Mouse (Mus musculus): ENCODE measurements around the gene Specc1.
A peak's percentile ranks its signal among the peaks of the same experiment; 100 is the strongest.

The Specc1 gene

DNA sequence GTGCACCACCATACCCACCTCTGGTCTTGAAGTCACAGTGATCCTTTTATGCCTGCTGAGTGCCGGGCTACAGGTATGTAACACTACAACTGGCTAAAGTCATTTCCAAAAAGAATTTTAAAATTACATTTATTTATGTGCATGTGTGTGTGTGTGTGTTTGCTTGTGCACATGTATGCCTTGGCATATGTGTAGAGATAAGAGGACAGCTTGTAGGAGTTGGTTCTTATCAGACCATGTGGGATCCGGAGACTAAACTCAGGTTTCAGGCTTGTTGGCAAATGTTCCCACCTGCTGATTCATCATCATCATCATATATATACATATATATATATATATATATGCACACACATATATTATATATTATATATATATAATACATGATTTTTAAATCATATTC is 12.3 kb downstream of the Specc1 start:
- DNase-seq (ENCODE audit: low spot score), result no peak

DNA sequence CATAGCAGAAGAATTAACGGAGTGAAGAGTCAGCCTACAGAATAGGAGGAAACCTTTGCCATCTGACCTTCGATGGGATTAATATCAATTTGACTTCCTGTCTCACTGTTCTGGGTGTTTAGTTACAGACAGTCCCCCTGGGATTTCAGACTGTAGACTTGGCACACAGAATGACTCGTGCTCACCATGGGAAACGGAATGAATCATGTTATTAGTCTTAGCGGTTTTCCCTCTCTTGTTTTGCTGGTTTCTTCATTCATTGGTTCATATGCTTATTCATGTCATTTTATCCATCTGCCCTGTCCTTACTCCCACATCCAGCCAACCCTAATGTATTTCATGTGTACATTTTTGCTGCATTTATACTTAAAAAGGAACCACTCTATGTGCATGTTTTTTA is 14.3 kb downstream of the Specc1 start:
- no peak for DNase-seq (ENCODE audit: low spot score)

DNA sequence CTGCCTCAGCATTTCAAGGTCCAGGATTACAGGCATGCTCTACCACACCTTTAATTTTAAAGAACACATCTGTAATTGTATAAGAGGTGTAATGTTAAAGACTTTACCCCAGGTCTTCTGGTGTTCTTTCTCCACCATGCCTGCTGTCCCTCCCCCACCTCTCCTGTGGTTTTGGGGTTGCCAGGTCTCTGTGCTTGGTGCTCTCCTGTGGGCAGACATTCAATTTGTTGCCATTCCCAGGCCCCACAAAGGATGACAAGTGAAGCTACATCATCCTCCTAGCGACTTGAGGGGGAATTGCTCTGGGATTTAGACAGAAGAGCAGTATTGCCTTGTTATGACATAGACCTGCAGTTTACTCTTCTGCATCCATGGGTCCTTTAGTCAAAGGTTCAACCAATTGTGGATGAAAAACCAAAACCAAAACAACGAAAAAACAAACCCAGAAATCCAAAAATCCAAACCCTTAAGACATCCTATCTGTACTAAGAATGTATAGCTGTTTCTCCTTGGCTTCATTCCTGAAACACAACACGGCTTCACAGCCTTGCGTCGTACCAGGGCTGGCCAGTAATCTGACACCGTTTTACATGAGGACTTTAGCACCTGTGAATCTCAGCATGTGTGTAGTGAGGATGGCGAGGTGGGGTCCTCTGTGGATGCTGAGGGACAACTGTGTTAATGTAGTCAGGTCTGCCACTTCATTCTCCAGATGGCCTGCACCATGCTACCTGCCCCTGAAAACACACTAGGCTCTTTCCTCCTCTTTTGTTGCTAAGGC is 15.1 kb downstream of the Specc1 start:
- DNase-seq (ENCODE audit: low spot score), result no peak

DNA sequence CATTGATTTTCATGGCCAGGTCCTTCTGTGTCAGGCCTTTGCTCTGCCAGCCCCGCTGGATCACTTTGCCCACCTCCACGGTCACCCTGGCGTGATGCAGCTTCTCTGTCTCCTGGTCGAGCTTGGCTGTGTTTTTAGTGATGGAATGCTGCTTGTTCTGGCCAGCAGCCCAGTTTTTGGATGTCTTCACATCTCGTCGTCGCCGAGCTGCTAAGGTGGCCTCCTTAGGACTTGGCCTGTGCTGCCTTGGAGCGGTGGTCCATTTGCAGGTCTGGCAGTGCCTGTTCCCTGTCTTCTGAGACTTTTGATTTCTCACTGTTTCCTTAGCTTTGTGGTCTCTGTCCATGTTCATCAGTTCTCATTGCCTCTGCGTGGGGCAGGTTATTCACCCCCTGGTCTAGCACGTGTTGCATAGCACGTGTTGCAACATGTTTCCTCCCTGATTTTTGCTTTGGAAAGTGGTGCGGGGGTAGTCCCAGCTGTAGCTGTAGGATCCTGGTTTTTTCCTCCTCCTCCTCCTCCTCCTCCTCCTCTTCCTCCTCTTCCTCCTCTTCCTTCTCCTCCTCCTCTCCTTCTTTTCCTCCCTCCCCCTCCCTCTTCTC is 17.6 kb downstream of the Specc1 start:
- no peak for DNase-seq (ENCODE audit: low spot score)

DNA sequence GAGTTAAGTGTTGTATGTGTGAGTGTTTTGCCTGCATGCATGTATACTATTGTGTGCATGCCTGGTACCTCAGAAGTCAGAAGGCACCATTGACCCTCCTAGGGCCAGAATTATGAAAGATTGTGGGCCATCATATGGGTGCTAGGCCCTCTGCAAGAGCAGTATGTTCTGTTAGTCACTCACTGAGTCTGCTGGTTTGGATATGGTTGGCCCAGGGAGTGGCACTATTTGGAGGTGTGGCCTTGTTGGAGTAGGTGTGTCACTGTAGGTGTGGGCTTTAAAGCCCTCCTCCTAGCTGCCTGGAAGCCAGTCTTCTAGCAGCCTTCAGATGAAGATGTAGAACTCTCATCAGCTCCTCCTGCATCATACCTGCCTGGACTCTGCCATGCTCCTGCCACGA is 19.2 kb downstream of the Specc1 start:
- no peak for DNase-seq (ENCODE audit: low spot score)

DNA sequence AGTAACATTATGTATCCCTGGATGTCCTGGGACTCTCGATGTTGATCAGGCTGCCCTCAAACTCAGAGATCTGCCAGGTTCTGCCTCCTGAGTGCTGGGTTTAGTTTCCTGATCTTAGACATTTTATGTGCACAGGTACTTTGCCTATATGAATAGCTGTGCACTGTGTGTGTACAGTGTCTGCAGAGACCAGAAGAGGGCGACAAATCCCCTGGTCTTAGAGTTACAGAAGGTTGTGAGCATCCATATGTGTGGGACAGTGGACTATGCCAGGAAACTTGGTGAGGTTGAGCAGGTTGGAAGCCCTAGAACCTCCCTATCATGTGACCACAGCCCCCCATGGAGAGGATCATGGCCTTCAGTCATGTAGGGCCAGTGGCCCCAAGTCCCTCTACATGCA is 24.7 kb downstream of the Specc1 start:
- DNase-seq (ENCODE audit: low spot score), result no peak

DNA sequence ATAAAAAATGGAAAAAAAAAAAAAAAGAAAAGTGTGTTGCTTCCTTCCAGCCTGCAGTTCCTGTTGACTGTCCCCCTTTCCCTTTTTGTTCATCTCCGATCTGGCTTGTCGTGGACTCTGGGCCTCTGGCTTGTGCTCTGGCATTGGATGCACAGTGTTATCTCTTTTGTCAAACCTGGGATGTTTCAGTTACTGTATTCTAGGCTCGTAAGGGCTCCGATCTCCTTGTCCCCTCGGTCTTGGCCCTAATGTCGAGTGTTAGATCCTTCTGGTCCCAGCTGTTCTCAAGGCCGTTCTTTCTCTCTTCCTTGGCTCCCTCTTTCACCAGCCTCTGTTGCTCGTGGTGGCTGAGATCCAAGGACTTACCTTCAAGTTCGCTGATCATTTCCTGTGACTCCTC is 26.3 kb downstream of the Specc1 start:
- DNase-seq (ENCODE audit: low spot score), result no peak

DNA sequence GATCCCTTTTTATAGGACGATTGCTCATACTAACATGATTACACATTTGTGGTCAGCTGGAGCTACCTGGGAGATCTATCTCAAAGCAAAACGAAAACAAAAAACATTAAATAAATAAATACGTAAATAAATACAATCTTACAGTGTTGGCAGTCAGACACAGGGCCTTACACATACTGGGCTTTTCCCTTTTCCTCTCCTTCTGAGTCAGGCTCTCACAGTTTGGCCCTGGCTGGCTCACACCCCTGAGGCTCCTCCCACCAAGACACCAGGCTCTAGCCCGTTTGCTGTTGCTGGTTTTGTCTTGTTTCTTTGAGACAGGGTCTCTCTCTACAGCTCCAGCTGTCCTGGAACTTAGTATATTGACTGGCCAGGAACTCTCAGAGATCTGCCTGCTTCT is 30.4 kb downstream of the Specc1 start:
- no peak for DNase-seq (ENCODE audit: low spot score)

DNA sequence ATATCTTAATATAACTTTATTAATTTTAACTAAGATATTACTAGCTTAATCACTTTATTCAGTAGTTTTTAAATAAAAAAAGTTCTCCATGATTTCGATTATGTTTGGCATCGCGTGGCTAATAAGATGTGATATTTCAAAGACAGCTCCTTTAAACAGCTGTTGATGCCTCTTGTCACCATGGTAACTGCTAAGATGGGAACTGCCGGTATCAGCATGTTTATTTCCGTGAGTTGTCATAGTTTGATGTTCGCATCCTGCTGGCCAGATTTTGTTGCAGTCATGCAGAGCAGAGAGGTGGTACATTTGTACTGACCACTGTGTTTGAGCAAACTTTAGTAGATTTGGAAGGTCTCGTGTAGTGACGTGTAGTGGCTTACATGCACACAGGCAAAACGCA is 33.1 kb downstream of the Specc1 start:
- no peak for DNase-seq (ENCODE audit: low spot score)

DNA sequence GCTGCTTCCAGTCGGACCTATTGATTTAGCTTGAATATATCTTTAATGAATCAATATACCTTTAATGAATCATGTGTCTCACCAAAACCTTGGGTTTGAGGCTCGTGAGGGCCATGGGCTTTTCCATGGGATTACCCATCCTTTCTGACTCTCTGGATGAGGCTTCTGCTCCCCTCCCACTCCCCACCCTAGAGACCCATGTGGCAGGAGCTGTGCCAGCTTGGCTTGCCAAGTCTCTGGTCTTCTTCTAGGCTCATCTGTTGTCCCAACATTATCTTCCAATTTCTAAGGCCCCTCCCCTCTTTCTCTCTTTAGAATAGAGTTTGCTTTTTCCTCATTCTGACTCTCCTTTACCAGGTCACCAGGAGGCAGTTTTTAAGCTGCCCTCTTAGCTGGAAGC is 35.0 kb downstream of the Specc1 start:
- DNase-seq (ENCODE audit: low spot score), result no peak

DNA sequence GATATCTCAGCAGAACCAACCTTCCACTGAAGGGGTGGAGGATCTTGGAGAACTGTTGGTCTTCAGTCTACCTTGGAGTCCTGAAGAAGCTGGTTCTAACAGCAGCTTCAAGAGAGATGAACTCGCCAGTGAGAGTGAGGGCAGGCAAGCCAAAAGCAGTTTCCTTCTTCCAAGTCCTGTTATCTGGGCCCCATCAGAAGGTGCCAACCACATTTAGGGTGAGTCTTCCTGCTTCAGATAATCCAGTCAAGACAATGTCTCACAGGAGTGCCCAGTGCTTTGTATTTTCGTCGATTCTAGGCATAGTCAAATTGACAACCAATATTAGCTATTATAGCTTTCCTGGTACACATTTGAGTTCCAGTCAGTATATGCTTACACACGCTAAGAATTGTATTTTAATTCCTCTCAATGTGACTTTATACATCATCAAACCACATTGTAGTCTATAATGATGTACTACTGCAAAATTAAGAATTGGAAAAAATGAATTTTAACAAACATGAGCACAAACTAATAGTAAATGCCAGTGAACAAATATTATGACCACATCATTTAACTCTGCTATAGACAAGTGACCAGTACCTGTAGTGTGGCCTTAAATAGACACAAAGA is 36.2 kb downstream of the Specc1 start:
- DNase-seq (ENCODE audit: low spot score), result no peak

DNA sequence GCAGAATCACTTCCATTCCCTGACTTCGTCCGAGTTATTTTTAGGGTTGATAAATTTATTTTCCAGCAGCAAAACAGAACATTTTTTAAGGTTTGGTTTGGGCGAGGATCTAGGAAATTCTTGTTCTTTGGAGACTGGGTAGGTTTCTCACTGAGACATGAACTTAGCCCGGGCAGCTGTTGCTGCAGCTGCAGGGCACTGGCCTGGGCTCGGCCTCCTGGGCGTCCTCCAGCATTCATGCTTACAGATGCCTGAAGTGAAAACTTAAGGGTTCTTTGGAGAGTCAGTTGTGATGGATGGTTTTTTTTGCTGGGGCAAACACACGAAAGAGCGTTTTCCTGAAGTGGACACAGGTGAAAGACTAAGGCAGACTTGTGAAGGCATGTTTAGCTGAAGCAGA is 42.9 kb downstream of the Specc1 start:
- no peak for DNase-seq (ENCODE audit: low spot score)

DNA sequence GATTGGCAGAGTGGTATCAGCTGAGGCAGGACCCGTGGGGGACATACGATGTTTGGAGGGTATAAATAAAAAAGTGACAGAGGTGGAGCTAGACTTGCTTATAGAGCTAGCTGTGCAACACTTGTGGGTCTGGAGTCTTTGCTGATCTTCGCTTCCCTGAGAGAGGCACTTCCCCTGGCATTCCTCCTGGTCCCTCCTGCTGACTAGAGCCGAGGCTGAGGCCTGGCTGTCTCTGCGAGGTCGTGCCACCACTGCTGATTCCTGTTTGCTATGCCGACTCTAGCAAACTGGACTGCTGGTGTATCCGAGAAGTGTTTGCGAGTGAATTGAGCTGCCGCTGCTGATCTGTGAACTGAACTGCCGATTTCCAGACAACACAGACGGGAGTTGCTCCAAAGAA is 43.5 kb downstream of the Specc1 start:
- no peak for DNase-seq (ENCODE audit: low spot score)

DNA sequence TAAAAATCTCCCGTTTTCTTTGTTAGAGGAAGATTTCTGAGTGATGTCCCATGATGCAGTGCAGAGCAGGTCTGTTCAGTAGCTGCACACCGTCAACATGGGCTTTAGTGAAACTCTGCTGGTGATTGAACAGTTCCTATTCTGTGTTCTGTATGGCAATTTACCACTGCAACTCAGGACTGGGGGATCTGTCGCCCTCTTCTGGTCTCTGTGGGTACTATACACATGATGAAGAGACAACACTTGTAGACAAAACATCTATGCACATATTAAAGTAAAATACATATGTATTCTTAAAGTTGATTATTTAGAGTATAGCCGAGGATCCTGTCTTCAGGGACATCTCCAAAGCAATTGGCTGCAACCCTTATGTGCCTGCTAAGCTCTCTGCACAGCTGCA is 45.4 kb downstream of the Specc1 start:
- no peak for DNase-seq (ENCODE audit: low spot score)

DNA sequence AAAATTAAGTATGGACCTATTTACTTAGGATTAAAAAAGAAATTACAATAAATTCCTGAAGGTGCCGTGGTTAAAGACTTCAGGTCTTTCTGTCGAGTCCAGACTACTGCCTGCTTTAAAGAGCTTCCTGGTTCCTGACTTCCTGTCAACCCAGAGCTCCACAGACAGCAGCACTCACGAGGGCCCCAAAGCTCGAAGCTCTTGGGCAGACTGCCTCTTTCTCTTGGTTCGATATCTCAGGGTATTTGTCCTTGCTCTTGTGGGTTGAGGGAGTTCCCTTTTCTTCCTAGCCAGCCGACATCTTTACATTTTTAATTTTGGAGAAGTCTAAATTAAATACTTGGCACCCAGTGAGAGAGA is 48.3 kb downstream of the Specc1 start:
- DNase-seq (ENCODE audit: low spot score), result no peak

DNA sequence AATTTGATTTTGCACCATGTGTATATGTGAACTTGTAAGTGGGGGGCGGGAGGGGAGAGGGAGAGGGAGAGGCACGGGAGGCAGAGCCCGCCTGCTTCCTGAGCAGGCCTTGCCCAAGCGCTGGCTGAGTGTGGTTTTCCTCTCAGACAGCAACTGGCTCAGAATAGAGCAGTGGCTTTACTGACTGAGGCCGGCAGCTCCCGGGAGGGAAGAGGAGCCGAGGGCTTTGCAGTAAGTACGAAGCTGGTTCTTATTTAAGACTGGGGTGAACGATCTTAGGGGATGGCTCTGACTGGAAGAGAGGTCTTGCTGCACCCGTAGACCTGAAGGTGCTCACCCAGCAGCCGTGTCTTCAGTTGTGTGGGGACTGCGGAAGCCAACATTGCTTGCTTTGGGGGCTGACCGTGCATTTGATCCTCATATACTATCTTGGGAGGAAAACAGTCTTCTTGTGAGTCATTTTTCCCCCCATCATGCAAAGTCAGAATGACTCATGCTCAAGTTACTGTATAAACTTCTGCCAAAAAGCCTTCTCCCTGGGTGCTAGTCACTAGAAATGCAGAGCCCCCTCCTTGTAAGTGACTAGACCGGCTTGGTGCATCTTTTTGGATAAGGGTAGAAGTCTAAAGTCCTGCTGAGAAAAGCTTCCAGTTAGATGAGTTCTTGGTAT is 48.8 kb downstream of the Specc1 start:
- peak; percentile 62 for DNase-seq (ENCODE audit: low spot score)

DNA sequence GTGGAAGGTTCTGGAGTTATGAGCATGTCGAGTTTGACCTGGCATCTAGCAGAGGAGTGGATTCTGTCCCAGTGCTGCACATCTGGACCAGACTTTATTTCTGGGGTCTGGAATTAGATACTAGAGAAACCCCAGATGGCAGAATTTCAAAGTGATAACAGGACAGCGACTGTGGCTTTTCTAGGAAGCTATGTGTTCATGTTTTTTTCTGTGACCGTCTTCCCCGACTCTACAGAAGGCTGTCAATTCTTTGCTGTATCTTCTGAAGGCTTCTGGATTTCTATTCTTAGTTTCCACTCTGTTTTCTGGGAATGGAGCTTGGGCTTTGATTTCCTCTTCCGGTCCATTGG is 49.3 kb downstream of the Specc1 start:
- DNase-seq (ENCODE audit: low spot score), result no peak

DNA sequence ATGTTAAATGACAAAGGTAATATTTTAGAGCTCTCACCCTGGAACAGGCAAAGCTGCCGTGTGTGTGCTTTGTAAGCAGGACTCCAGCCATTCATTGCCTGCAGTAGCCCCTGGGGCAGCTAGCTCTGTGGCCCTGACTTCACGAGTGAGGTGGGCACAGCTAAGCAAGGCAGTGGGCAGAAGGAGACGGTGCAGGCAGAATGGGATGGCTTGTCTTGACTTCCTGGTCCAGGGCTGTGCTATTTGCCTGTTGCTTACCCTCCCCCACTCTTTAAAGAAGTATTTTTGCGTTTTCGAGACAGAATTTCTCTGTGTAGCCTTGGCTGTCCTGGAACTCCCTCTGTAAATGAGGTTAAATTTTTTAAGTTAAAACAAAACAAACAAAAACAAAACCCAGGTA is 50.1 kb downstream of the Specc1 start:
- no peak for DNase-seq (ENCODE audit: low spot score)

DNA sequence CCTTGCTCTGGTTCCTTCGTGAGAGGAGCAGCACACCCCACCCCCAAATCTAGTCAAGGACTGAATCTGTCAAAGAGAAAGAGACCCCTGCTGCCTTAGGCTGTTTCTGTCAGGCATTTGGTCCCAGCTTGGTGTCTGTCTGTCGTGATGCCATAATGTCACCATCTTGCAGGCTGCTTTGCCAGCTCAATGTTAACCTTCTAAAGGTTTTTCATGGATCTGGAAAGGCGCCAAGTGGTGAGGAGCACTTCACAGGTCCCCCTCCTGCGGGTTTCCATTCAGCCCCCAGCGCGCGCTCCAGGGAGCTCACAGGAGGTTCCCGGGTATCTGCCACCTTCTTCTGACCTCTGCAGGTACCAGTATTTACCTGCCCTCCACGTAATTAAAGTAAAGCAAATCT is 51.4 kb downstream of the Specc1 start:
- DNase-seq (ENCODE audit: low spot score), result no peak

DNA sequence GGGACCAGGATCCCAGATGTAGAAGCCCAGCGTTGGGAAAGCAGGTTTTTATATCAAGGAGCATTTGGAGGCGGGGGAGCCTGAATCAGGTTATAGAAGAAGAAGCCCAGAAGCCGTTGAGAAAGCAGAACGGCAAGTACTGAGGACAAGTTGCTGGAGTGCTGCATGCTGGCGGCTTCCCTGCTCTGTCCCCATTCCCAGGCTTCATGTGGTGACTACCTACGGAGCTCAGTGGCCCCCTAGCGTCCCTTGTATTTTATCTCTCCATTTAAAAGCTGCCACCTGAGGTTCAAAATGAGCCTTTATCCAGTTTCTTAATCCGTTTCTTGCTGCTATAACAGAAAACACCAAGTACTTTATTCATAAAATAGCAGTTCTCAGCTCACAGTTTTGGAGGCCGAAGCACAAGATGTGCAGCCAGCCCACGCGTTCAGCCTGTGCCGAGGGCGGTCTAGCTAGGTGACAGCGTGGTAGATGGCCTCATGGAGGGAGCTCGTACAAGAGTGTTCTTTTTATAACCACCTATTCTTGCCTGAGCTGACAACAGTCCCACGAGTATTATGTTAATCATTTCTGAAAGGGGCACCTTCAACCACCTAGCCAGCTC is 54.2 kb downstream of the Specc1 start:
- no peak for DNase-seq (ENCODE audit: low spot score)

DNA sequence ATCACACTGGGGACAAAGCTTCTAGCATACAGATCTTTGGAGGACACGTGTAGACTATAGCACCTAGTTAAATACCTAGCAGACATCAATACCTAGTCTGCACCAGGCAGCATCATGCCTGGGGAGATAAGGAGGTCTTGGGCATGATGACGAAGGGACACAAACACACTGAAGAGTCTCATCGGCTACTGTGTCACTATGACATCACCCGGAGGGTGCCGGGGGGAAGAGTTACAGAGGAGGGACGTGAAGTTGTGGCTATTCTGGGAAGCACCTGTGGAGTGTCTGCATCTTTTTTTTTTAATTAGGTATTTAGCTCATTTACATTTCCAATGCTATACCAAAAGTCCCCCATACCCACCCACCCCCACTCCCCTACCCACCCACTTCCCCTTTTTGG is 55.5 kb downstream of the Specc1 start:
- no peak for DNase-seq (ENCODE audit: low spot score)

DNA sequence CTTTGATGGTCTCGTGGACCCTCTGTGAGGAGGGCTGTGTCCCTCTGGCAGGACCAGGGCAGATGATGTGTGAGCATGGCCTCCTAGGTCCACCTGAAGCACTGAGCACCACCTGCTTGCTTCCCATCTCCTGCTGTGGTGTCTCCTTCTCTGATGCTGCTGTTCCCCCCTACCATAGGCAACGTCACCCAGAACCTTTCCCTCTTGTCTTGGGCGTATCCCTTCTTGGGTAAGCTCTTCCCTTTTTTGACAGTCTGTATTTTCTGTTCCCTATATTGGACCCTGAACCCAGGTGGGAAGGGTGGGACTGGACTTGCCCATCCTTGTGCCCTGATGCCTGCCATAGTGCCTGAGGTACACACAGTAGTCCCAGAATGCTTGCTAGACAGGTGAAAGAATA is 56.9 kb downstream of the Specc1 start:
- DNase-seq (ENCODE audit: low spot score), result no peak

DNA sequence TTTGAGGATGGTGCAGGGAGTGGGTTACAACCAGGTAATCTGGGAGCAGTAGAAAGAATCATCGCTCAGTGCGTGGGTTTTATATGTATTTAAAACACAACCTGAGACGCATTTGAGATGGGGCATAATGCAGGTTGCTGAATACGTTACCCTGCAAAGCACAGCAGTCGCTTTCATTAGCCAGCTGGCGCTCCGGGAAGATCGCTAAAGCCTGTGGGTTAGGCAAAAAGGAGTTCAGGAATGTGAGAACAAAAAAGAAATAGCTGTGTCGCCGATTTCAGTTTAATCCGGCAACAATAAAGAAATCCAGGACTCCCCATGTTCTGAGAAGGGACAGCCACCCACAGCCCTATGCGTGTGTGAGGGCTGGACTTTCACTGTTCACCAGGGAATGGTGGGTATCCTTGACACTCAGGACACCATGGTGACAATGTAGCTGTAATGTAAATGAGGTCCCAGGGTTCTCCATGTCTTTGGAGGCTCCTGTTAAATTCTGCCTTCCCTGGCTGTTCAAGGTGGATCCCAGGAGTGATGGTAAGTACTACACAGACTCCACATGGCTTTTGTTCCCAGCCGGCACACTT is 58.6 kb downstream of the Specc1 start:
- DNase-seq (ENCODE audit: low spot score), result no peak

All from layer of hippocampus, adult 11-12 months (tissue).